Mouse (Mus musculus): ENCODE results near the gene Asb9. TPM values are rescaled to one million over a fixed set of nuclear protein-coding genes. Genes with fewer than 3 reads are reported as not detected.

Asb9 gene
- not detected in 2 replicates for polyA plus RNA-seq (2012; rRNA removed)

GRCm38 (mm10) chrX:164505709-164506498 is at the start of gene Asb9:
TSS of gene Asb9 (plus strand) at chrX:164506327.
- no peak for DNase-seq (ENCODE audit: extremely low spot score in 1 of 2, low spot score in 1 of 2)

GRCm38 (mm10) chrX:164459205-164459878 is 46.8 kb upstream of the Asb9 start:
- DNase-seq (ENCODE audit: extremely low spot score in 1 of 2, low spot score in 1 of 2) = no peak

GRCm38 (mm10) chrX:164502258-164502657 is 3.9 kb upstream of the Asb9 start:
- no peak for DNase-seq (ENCODE audit: extremely low spot score in 1 of 2, low spot score in 1 of 2)

- no peak for DNase-seq (ENCODE audit: extremely low spot score in 1 of 2, low spot score in 1 of 2)
Measured at GRCm38 (mm10) chrX:164507068-164507467, 941 bp downstream of the Asb9 start.

- no peak for DNase-seq (ENCODE audit: extremely low spot score in 1 of 2, low spot score in 1 of 2)
Measured at GRCm38 (mm10) chrX:164508728-164509127, 2.6 kb downstream of the Asb9 start.

- no peak for DNase-seq (ENCODE audit: extremely low spot score in 1 of 2, low spot score in 1 of 2)
Measured at GRCm38 (mm10) chrX:164522138-164522537, 16.0 kb downstream of the Asb9 start.

GRCm38 (mm10) chrX:164526566-164526965 is 20.4 kb downstream of the Asb9 start:
- DNase-seq (ENCODE audit: extremely low spot score in 1 of 2, low spot score in 1 of 2) = no peak

- DNase-seq (ENCODE audit: extremely low spot score in 1 of 2, low spot score in 1 of 2) = peak; percentile 0 to 78
Measured at GRCm38 (mm10) chrX:164541436-164542317, 35.5 kb downstream of the Asb9 start.

GRCm38 (mm10) chrX:164570195-164570594 is 64.1 kb downstream of the Asb9 start:
- no peak for DNase-seq (ENCODE audit: extremely low spot score in 1 of 2, low spot score in 1 of 2)

GRCm38 (mm10) chrX:164576967-164577366 is 70.8 kb downstream of the Asb9 start:
- DNase-seq (ENCODE audit: extremely low spot score in 1 of 2, low spot score in 1 of 2) = no peak

Other genes with a start within 250 kb of the Asb9 start
- gene Bmx, start 248.1 kb upstream of the Asb9 start, polyA plus RNA-seq (2012; rRNA removed) = 1.4 and 1.8 TPM in 2 replicates
- gene Pir, start 237.0 kb upstream of the Asb9 start, polyA plus RNA-seq (2012; rRNA removed) = 7.0 and 7.5 TPM in 2 replicates
- gene Vegfd, start 132.9 kb upstream of the Asb9 start, polyA plus RNA-seq (2012; rRNA removed) = 1.3 and 2.2 TPM in 2 replicates
- gene Piga, start 86.5 kb upstream of the Asb9 start, polyA plus RNA-seq (2012; rRNA removed) = 5.0 and 5.7 TPM in 2 replicates
- gene Asb11, start 69.3 kb upstream of the Asb9 start, polyA plus RNA-seq (2012; rRNA removed) = 5.0 and 5.6 TPM in 2 replicates